Mouse (Mus musculus): ENCODE results near the gene Cox8b.

Cox8b gene

DNA sequence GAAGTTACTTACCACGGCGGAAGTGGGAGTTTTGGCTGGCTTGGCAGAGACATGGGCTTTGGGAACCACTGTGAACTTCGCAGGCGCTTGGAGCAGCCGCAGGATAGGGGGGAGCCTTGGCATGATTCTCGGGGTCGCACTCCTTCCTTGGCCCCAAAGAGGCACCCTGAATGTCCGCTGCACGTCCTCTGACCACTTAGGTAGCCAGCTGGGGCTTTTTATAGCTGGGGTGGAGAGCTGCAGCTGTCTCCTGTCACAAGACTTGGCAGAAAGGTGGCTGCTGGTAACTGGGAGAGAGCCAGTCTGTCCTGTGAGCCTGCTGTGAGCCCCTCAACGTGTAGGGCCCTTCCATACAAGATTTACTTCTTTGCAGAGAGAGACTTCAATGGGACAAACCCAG, at the start of gene Cox8b:
TSS of gene Cox8b (minus strand) at position 227 of the 400 bp plus-strand sequence.
- no peak for DNase-seq (ENCODE audit: extremely low read depth, insufficient read length, low spot score)

GRCm38 (mm10) chr7:140949255-140949654, 49.0 kb upstream of the Cox8b start:
- DNase-seq (ENCODE audit: extremely low read depth, insufficient read length, low spot score) = no peak

DNA sequence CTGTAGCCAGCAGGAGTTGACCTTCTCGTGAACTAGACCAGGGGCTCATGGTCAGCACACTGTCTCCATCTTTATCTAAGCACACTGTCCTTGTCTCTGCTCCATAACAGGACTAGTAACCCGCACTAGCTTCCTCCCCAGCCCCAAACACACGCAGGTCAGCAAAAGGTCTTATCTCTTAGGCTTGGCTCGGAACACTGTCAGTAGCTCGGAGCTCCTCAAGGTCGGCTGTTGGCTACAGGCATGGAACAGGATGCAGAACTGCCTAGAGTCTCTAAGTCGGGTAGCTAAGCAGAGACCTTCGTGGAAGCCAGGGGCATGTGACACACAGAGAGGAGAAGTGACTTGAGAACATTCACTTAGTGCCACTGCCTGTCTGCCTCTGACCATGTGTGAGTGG, 47.9 kb upstream of the Cox8b start:
- DNase-seq (ENCODE audit: extremely low read depth, insufficient read length, low spot score) = no peak

GRCm38 (mm10) chr7:140946980-140947379, 46.7 kb upstream of the Cox8b start:
- DNase-seq (ENCODE audit: extremely low read depth, insufficient read length, low spot score) = no peak

DNA sequence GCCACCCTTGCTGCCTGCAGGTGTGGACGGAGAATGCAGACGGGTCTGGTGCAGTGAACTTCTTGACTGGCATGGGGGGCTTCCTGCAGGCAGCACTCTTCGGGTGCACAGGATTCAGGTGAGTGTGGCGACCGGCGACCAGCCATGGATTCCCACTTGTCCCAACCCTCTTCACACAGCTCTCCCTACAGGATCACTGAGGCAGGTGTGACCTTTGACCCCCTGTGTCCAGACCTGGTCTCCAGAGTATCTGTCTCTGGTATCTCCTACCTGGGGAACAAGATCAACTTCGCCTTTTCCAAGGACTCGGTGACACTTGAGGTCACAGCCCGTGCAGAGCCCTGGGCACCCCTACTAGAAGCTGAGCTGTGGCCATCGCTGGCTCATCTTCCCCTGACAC, 46.1 kb upstream of the Cox8b start:
- no peak for DNase-seq (ENCODE audit: extremely low read depth, insufficient read length, low spot score)

DNA sequence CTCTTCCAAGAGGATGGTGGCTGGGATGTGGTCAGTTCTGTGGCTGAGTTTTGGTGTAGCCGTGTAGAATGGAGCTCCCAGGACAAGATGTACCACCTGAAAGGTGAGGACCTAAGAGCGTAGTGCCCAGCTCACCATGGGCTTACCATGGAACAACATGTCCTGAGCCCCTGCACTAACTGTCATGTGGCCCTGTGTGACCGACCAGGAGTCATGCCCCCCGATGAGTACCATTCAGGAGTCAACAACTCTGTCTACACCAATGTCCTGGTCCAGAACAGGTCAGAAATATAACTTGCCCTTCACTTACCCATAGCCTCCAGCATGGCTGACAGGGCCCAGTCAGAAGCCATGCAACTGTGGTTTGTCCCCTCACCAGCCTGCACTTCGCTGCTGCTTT, 45.0 kb upstream of the Cox8b start:
- no peak for DNase-seq (ENCODE audit: extremely low read depth, insufficient read length, low spot score)

DNA sequence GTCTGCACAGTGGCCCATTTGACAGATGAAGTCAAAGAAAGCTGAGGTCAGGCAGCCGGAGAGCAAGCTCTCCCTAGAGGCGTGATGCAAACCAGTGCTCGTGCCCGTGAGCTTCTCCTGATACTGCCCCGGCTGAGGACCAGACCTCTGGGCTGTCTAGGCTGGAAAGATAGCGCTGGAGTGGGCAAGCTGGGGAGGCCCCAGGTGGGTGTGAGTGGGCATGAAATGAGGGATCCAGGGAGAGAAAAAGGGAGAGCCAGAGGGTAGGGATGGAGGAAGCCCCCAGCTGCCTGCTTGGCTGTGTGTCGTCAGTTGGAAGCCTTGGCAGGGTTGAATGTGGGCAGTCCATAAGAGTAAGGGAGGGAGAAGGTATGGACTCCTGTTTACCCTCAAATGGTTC, 44.0 kb upstream of the Cox8b start:
- DNase-seq (ENCODE audit: extremely low read depth, insufficient read length, low spot score) = no peak

DNA sequence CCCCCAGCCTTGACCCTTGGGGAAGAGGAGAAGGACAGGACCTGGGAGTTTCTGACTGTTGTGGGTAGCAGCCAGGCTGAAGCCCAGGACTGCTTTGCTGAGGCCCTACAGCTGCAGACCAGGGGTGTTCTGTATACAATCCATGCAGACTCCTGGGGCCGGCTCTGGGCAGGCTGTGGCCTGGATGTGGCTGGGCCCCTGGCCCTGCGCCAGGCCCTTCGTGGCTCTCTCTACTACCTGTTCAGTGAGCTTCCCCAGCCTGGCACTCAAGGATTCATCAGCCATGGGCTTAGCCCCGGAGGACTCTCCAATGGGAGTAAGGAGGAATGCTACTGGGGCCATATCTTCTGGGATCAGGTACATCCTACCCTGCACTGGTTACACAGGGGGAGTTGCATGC, 43.1 kb upstream of the Cox8b start:
- DNase-seq (ENCODE audit: extremely low read depth, insufficient read length, low spot score) = no peak

- DNase-seq (ENCODE audit: extremely low read depth, insufficient read length, low spot score) = no peak
These were observed 42.6 kb upstream of the Cox8b start for GRCm38 (mm10) chr7:140942811-140943210.

- DNase-seq (ENCODE audit: extremely low read depth, insufficient read length, low spot score) = no peak
These were observed 42.1 kb upstream of the Cox8b start for GRCm38 (mm10) chr7:140942341-140942740.

- peak; percentile 96 for DNase-seq (ENCODE audit: extremely low read depth, insufficient read length, low spot score)
These were observed 41.2 kb upstream of the Cox8b start, which contains the start of gene Pgghg for GRCm38 (mm10) chr7:140941222-140942051. Pgghg (plus strand) TSS chr7:140941391.

DNA sequence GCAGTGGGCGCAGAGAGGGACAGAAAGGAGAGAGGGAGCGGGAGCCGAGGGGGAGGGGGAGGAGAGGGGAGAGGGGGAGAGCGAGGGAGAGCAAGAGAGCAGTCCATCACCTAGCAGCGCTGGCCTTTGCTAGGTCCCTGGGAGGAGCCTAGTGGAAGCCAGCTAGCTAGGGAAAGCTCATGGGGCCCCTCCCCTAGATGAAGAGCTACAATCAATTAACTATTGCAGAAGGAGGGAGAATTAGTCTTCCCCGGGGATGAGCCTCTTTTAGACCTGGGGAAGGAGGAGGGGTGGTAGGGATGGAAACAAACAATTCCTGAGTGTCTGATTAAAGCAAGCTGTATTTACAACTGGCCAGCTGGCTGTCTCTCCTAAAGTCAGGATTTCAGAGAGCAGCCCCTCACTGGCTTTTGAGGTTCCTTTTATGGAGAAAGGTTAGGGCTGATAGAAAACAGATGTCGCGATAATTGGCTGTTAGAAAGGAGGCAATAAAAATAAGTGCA, 39.5 kb upstream of the Cox8b start:
- no peak for DNase-seq (ENCODE audit: extremely low read depth, insufficient read length, low spot score)

GRCm38 (mm10) chr7:140938896-140939295, 38.6 kb upstream of the Cox8b start:
- DNase-seq (ENCODE audit: extremely low read depth, insufficient read length, low spot score) = no peak

DNA sequence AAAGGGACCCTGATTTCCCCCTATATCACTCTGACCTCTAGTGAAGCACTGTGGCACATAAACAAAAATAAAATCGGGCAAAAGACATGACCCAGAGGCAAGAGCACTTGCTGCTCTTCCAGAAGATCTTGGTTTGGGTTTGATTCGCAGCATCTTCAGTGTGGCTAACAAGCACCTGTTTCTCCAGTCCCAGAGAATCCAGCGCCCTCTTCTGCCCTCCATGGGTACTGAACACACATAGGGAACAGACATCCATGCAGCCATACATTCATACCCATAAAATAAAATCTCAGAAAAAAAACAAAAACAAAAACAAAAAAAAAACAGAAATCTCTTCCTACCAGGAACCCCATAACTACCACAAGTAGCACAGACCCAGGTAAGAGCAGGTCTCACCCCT, 38.2 kb upstream of the Cox8b start:
- DNase-seq (ENCODE audit: extremely low read depth, insufficient read length, low spot score) = no peak

DNA sequence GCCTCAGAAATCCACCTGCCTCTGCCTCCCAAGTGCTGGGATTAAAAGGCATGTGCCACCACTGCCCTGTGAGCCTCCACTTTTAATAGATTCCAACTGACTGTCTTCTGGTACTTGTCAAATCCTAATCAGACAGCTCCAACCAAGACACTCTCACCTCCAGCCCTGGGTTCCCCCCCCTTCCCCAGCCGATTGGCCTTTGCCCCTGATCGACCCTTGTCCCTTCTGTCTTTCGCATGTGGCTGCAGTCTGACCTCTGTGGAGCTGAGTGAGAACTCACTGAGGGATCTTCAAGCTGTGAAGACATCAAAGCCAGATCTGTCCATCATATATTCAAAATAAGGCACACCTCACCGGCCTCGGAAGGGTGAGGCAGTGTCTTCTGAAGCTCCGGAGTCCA, 26.9 kb upstream of the Cox8b start:
- no peak for DNase-seq (ENCODE audit: extremely low read depth, insufficient read length, low spot score)

GRCm38 (mm10) chr7:140923070-140923775, 23.0 kb upstream of the Cox8b start:
- no peak for DNase-seq (ENCODE audit: extremely low read depth, insufficient read length, low spot score)

DNA sequence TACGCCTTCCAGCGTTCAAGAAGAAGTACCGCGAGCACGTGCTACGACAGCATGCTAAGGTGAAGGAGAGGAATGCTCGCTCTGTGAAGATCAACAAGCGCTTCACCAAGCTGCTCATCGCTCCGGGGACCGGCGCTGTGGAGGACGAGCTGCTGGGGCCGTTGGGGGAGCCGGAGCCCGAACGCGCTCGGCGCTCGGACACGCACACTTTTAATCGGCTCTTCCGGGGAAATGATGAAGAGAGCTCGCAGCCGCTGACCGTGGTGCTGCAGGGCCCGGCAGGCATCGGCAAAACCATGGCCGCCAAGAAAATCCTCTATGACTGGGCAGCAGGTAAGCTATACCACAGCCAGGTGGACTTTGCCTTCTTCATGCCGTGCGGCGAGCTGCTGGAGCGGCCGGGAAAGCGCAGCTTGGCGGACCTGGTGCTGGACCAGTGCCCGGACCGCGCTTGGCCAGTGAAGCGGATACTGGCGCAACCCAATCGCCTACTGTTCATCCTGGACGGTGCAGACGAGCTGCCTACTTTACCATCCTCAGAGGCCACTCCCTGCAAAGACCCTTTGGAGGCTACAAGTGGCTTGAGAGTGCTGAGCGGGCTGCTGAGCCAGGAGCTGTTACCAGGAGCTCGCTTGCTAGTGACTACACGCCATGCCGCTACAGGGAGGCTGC, 22.3 kb upstream of the Cox8b start:
- DNase-seq (ENCODE audit: extremely low read depth, insufficient read length, low spot score) = no peak

DNA sequence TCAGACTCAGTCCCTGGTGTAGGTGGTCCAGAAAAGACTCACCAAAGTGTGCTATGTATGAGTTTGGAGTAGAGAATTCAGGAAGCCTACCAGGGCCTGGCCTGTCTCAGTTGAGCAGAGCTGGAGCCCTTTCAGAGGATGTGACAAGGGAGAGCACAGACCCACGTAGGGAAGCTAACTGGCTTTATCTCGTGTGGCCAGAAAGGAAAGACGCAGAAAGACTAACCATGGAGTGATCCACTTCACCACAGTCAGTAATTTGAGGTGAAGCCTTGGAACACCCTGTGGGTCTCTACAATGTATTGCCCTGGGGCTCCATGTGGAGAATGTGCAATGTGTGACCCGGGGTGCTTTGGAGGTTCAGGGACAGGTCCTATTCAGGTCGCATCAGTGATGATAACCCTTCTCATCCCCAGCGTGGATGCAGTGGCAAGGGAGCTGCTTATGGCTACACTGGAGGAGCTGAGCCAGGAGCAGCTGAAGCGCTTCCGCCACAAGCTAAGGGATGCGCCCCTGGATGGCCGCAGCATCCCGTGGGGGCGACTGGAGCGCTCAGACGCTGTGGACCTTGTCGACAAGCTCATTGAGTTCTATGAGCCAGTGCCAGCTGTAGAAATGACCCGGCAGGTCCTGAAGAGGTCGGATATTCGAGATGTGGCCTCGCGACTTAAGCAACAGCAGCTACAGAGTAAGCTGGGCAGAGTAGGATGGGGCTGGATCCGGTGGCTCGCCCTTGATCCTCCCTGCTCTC, 21.2 kb upstream of the Cox8b start:
- no peak for DNase-seq (ENCODE audit: extremely low read depth, insufficient read length, low spot score)

DNA sequence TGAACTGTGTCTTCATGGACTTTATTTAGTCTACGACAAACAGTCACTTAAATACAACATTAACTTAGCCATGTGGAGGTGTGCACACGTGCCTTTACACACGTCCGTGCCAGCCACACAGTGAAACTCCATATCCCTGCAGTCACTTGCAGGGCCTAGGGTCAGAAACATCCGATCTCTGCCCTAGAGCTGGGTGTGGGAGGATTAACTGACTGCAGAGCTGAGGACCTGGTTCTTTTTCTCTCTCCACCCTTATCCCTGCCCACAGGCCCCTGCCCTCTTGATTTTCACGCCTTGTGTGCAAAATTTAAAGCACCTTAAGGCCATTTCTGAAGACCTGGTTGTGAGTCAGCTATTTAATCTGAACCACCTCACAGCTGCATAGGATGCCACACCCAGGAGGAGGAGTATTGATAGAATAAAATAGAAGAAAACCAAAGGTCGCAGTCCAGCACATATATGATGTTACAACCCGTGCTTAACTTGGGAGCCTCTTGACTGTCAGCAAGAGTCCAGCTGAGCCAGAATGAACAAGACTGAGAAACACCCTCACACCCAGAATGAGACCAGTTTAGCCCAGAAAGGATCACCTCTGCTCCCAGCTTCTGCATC, 20.3 kb upstream of the Cox8b start, which contains the start of gene Nlrp6:
TSS of gene Nlrp6 (plus strand) at position 485 of the 612 bp plus-strand sequence.
- no peak for DNase-seq (ENCODE audit: extremely low read depth, insufficient read length, low spot score)

GRCm38 (mm10) chr7:140919911-140920310, 19.7 kb upstream of the Cox8b start:
- DNase-seq (ENCODE audit: extremely low read depth, insufficient read length, low spot score) = no peak

All from 3134 (cell line).